Mouse (Mus musculus) T-helper 2 cell (primary cell): ENCODE measurements around the gene 4930539E08Rik.

Experiments used
- in situ Hi-C: fragments of 300-600 bp; cut with MboI, MseI; formaldehyde crosslinking; loops from one replicate; pipeline ENCODE4 v1.15.1; 2025; ENCODE audit warnings: high pct_unique_total_duplicates

Gene 4930539E08Rik

GRCm38 (mm10) chr17:28856030-28856429, 59.1 kb downstream of the 4930539E08Rik start:
- in situ Hi-C loops = loop anchor here (5.0 kb wide), 1 partner anchor 89 kb away; the partner anchor contains the start of gene Mapk13

- in situ Hi-C loops = loop anchor here (5.0 kb wide), 1 partner anchor 88 kb away; the partner anchor contains the start of gene Mapk13
Observed at GRCm38 (mm10) chr17:28855166-28855885, 59.8 kb downstream of the 4930539E08Rik start.

- in situ Hi-C loops = no loop called here
Observed at GRCm38 (mm10) chr17:28854377-28854776, 60.7 kb downstream of the 4930539E08Rik start.

- in situ Hi-C loops = no loop called here
Observed at GRCm38 (mm10) chr17:28850511-28850910, 64.6 kb downstream of the 4930539E08Rik start.

- in situ Hi-C loops = no loop called here
Observed at GRCm38 (mm10) chr17:28846974-28847617, 68.0 kb downstream of the 4930539E08Rik start.
